Mouse (Mus musculus) adrenal gland, adult 8-10 months (tissue): Measurements from ENCODE around the gene Klf12. TPM values are rescaled to one million over a fixed set of nuclear protein-coding genes. Genes with fewer than 3 reads are reported as not detected.
A peak's percentile ranks its signal among the peaks of the same experiment; 100 is the strongest.

Experiments
- DNase-seq: peaks from one replicate; pipeline ENCODE4 v3.0.0; 2022
- total RNA-seq, 4 experiments: library from RNA; stranded (reverse); gene quantifications; 2 replicates each; pipeline ENCODE4 v1.2.4; 2022

Klf12 gene
- 10 to 100 TPM; 23.8 to 38.4 (median 26.1) TPM for total RNA-seq

GRCm38 (mm10) chr14:100284119-100284860, at the start of gene Klf12:
Gene Klf12 (minus strand): TSS chr14:100284679.
- peak; percentile 78 for DNase-seq

DNA sequence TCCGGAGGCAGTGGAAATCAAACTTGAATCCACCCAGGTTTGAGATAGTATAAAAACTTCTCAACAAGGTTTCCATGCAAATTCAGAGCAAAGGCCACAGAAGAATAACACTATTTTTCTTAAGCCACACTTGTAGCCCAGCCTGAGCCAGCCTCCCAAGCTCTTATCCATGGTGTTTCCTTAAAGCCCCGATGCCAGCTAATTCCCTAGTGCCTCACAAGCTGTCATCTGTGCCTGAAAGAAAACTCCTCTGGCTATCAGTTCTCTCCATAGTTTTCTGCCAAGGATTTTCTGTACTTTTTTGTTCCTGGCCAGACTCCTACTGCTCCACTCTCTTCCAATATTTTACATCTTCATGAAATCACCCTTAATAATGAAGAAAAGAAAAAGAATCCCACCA, 48.9 kb upstream of the Klf12 start:
- no peak for DNase-seq

GRCm38 (mm10) chr14:100328602-100329276, 44.3 kb upstream of the Klf12 start:
- no peak for DNase-seq

GRCm38 (mm10) chr14:100324303-100324702, 39.8 kb upstream of the Klf12 start:
- DNase-seq: peak; percentile 4

DNA sequence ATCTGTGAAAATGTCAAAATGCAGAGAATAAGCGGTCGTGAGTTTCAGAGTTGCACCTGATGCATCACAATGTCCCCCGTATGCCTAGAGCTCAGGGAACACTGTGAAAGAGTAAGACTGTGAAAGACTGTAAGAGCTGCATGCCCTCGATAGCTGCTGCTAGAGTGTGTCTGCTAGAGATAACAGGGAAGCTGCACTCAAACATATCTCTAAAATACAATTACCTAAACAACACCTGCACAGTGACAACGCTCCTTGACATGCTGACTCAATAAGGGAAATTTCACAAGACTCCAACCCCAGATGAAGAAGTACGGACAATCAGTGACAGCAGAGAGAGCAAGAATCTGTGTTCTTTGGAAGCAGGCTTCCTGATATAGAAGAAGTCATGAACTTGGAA, 37.5 kb upstream of the Klf12 start:
- DNase-seq: no peak

DNA sequence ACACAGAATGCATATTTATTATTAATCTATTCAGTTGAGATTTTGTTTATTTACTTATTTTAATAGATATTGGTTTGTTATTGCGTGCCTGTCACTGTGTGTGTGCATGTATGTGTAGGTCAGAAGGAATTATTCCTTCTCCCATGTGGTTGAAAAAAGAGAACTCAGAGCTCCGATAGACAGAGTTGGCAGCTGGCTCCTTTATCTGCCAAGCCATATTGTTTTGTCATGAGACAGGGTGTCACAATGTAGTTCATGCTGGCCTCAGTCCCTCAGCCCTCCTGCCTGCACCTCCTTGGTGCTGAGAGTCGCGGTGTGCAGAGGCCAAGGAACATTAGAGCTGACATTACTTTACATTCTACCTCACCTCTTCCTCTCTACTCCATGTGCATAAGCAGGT, 32.3 kb upstream of the Klf12 start:
- DNase-seq: no peak

DNA sequence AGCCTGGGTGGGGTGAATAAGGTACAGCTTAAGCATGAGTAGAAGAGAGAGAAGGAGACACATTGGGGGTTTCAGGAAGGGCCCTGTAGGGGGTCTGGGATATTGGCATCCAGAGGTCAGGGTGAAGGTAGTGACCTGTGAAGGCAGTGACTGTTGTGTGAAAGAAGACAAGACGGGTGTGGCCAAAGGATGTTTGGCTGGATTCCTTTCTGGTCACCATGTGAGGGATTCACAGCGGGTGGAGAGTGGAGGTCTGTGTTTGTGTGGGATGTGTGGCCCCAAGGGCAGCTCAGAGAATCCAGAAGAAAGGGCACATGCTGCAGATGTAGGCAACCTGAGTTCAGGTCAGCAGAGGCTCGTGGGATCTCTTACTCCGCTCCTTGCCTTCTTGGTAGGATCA, 29.6 kb upstream of the Klf12 start:
- DNase-seq: no peak

GRCm38 (mm10) chr14:100300905-100301304, 16.4 kb upstream of the Klf12 start:
- no peak for DNase-seq

DNA sequence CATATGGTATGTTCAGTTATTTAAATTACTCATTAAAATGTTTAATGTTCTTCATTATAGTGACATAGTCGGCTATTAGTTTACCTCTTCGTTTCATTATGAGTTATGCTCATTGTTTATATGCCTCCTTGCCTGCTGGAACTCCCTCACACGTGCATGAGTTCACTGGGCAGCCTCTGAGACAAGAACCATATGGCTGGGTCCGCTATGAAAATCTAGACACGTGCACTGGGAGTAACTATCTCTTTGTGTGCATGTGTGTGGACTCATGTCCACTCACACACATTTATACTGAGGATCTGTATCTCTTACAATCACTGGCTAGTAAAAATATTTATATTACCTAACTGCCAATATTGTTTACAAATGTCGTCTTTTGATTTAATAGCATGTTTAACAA, 14.4 kb upstream of the Klf12 start:
- DNase-seq: no peak

DNA sequence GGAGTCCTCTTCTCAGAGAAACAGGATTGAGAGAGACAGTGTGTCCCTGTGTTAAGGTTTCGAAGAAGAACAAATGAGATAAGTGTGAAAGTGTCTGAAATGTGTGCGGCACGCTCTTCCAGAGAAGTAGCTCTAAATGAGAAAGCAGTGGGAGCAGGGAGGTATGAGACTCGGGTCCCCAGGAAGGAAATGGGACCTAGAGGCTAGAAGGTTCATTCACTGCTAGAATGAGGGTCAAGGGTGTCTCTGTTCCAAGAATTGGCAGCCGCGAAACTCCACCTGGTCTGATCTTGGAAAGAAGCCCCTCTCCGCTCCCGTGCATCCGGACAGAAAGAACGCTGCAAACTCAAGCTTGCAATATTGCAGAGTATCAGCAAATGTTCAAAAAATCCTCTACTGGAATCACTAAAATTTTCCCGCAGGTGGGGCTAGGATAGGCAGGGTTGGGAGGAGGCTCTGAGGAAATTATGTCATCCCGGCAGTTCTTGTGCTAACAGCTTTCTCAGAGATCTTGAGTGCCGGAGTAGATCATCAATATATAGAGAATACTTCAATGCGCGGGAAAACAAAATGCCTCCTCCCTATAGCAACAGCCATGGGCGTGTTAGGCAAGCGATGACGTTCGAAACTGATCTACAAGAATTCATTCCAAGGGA, 2.2 kb upstream of the Klf12 start:
- no peak for DNase-seq

DNA sequence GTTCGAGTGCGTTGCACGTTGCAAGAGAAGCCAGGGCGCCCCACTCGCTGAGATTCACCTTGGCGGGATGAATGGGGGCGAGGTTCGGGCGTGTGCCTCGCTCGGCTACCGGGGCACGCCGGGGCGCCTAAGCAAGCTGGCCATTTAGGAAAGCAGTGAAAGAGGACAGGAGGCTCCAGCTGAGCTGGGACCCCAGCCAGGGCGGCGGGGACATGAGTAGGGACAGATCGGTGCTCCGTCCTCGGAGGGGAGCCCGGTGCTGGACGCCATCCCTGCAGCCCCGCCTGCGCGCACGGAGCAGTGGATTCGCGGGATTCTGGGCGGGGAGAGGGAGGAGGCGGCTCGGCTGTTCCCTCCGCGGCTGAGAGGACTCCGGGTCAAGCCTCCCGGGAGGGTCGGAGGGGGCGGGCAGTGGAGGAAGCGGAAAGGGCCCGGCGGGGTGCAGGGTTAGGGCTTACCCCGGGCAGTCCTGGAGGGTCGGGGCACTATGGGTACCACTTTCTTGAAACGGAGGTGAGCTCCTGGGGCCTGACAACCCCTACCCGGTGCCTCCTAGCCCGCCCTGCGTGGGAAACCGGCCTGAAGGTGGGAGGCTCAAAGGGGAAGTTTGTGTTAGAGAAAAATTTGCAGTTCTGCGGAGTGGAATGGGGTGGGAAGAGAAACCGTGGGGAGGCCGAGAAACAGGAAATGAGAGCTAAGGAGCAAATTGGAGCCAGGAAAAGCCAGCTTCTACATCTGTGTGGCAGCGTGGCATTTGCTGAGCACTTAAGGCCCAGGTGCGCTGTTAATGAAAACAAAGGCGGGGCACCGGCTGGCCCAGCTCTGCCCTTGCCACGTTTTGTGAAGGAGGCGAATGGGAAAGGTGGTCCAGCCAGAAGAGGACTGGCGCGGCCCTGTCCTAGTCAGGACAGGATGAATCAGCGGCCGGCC, 1.4 kb upstream of the Klf12 start:
- peak; percentile 72 for DNase-seq

- peak; percentile 84 for DNase-seq
These were observed 579 bp upstream of the Klf12 start for GRCm38 (mm10) chr14:100284861-100285655.

DNA sequence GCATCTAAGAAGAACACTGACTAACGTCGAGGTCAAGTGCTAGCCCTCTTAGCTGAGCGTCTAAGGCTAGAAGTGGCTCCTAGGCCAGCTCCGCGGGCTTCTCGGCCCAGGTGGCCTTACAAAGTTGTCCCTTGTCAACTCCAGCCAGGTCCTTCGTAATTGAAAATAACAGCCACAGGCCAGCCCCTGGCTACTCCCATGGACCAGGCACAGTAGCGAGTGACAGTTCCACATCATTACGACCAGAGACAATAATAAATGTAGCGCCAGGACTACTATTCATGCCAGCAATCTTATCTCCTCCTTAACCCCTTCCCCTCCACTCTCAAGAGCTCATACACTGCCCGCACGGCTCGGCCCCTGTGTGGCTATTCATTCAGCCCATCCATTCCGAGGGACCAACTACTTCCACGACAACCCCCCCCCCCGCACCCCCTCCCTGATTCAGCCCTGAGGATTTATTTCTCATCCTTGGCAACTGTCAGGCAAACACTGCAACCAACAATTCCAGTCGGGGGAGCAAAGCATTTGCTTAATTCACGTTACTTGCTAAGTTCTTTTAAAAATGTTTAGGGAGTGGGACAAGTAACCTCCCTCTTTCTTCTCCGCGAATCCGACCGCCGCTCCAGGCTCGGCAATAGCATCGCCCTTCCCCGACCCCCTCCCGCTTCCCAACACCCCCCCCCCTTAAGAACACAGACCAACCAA, 914 bp downstream of the Klf12 start:
- peak; percentile 23 for DNase-seq

DNA sequence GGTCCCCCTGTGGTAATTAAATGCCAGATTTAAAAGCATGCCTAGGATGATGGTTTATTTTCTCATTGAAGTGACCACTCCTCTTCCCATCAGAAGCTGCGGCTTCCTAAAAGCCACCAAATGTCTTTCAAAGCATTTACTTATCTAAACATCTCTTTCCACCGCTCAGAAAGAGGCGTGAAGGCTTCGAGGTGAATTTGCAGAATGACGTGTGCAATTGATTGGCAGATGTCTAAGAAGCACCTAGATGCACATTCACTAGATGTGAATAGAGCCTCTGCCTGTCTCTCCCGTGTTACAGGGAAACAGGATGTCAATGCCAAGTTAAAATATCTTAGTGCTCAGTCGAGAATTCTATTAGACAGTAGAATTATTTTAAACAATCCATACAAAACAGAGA, 1.8 kb downstream of the Klf12 start:
- no peak for DNase-seq

DNA sequence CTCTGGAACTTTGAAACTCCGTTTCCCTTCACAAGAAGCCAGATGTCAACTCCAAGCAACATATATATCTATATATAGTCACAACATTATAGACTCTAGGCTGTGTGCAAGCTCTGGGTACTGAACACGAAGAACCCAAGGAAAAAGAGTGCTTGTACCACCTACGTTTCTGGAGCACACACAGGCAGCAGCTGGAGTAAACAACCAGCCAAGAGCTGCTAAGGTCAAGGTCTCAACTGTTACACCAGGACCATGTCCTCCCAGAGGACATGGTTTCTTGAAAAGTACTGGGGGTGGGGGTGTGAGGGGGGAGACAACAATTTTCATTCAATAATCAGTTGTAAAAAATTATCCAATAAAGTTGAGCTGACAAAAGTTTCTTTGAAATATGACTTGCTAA, 2.7 kb downstream of the Klf12 start:
- DNase-seq: no peak

DNA sequence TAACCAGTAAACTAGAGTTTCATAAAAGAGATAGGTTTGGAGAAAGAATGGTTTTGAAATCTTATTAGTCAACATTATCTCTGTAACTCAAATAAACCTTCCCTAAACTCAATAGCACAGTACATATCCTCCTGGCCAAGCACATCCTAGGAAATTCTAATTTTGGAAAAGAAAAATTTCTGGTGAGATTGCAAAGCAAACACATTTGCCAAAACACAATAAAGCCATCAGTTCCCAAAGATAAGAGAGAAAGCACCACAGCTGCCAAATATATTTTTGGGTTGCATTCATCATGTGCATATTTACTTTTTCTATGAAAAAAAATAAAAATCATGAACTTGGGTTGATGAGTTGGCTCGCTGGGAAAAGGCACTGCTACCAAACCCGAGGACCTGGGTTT, 10.3 kb downstream of the Klf12 start:
- DNase-seq: no peak

DNA sequence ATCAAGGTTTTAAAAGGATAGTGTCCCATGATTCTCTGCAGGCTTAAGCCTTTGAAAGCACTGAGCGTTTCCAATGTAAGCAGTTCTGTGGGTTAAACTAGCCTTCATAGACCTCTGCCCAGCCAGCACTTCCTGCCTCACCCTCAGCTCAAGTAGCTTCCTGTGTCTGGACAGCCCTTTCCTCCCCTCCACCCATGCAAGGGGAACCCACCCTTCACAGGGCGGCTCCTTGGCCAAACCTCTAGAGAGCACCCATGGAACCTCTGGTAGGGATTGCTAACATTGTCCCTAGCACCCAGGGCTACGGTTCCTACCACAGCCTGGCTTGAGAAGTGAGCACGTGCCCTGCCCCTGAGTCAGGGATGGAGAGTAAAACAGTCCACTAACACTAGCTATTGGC, 23.9 kb downstream of the Klf12 start:
- DNase-seq: no peak

GRCm38 (mm10) chr14:100243046-100243445, 41.4 kb downstream of the Klf12 start:
- DNase-seq: no peak

DNA sequence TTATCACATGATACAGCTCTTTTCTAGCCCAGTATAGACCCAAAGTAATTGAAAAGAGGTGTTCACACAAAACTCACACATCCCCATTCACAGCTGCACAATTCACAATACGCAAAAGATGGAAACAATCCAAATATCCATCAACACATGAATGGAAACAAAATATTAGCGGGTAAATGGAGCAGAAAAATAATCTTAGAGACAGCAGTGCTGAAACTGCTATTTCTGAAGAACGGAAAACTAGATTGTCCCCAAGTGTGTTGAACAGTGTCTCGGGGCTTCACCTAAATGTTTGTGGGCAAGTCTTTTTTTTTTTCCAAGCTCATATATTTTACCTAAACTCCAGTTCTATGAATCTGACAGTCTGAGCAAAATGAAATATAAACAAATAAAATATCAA, 44.6 kb downstream of the Klf12 start:
- no peak for DNase-seq

DNA sequence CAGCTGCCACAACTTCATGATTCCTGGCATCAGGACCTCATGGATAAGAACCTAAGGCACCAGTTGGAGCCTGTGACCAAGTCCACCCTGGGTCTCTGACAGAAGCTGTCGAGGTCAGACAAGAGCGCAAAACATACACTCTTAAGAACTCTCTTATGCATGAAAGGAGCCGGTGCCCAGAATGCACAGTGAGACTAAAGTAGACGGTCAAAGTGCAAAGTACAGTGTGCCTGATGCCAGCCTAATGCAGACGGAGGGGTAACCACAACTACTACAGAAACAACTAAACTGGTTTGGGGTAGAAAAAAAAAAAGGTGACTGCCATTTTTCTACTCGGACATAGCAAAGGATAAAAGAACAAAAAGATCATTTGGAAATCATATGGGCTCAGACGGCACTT, 47.7 kb downstream of the Klf12 start:
- DNase-seq: no peak

DNA sequence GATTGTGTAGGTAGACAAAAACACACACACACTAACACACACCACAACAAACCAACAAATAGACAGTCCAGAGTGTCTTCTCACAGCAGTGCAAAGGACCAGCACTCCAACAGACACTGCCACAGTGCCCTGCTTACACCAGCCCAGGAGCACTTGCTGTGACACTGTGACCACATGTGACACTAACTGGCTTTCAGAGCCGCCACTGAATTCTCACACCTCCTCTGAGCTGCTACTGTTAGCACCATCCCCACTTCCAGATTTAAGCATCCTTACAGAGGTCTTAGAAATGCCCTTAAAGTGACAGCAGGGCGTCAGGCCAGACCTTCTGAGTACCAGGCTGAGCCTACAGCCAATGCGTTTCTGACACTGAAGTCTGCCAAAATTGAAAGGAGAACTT, 48.7 kb downstream of the Klf12 start:
- DNase-seq: no peak
